In the genomic region with DNA sequence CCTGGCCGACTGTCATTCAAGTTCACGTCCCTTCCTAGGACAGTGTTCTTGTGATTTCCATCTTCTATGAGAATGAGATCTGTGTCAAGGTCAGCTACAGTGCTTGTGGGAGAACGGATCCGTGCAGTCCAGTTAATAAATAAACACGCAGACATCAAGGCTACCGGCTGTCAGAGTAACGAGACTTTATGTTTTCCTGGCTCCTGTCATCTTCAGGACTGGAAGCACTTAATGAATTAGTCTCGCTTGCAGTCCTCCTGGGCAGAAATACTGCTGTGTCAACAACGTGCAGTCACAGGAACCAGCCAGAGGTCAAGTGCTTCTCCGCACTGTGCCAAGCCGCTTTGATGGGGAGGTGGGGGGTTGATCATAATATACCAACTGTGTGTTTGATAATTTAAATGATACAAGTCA, we compare ENCODE assay signal across 10 mouse cellular contexts. TPM values are rescaled to one million over a fixed set of nuclear protein-coding genes. Genes with fewer than 3 reads are reported as not detected.
DNase-seq lines count a peak whose midpoint lies in the region; ATAC-seq and TF ChIP-seq lines count a peak whose summit lies in the region.
"Had no signal": no experiment of that assay in that cellular context is flagged by ENCODE, and none has a peak within 500 bp of the region (broad histone marks: within the 10 kb centered on the region; RNA-seq: fewer than 3 reads in every experiment).

No protein-coding gene starts in this region.

- H3K36me3 ChIP-seq in intestine, embryonic 14.5 days (ENCODE audit: control insufficient read depth, insufficient read depth, low read length): no peaks in the 10 kb centered on the region
- no peaks in the 10 kb centered on the region for H3K36me3 ChIP-seq in intestine, embryonic 16.5 days (ENCODE audit: control insufficient read depth, insufficient read depth, low read length)
- no peaks in the 10 kb centered on the region for H3K36me3 ChIP-seq in embryonic facial prominence, embryonic 14.5 days (ENCODE audit: control insufficient read depth, insufficient read depth, low read length)
- no peaks in the 10 kb centered on the region for H3K36me3 ChIP-seq in kidney, postnatal 0 days (ENCODE audit: insufficient read depth, low read length)
- no peaks in the 10 kb centered on the region for H3K36me3 ChIP-seq in midbrain, embryonic 16.5 days (ENCODE audit: control insufficient read depth, insufficient read depth, low read length)
- H3K36me3 ChIP-seq: limb, embryonic 15.5 days had no signal

- peak overlapping the region; percentile 34; the same call in 1 of the 2 replicates for H3K27ac ChIP-seq in intestine, embryonic 14.5 days (ENCODE audit: low read depth)
- H3K27ac ChIP-seq in intestine, embryonic 16.5 days (ENCODE audit: low read length): no peak overlapping the region
- no peak overlapping the region for H3K27ac ChIP-seq in embryonic facial prominence, embryonic 14.5 days (replicated peaks; ENCODE audit: low read depth, low read length)
- peak overlapping the region; percentile 48; the same call in 1 of the 2 replicates for H3K27ac ChIP-seq in kidney, postnatal 0 days
- 0 out of 2 replicates have a peak overlapping the region, but pooled peaks have one; percentile 60 for H3K27ac ChIP-seq in midbrain, embryonic 16.5 days (ENCODE audit: low read length)
- H3K27ac ChIP-seq: limb, embryonic 15.5 days had no signal

- H3K9ac ChIP-seq in intestine, embryonic 14.5 days (ENCODE audit: low read length): no peak overlapping the region
- no peak overlapping the region for H3K9ac ChIP-seq in intestine, embryonic 16.5 days (ENCODE audit: low read depth, low read length)
- H3K9ac ChIP-seq in embryonic facial prominence, embryonic 14.5 days (ENCODE audit: low read depth, low read length): no peak overlapping the region
- H3K9ac ChIP-seq in kidney, postnatal 0 days (ENCODE audit: low read depth, low read length): no peak overlapping the region
- H3K9ac ChIP-seq in midbrain, embryonic 16.5 days (ENCODE audit: low read depth, low read length): no peak overlapping the region
- H3K9ac ChIP-seq: limb, embryonic 15.5 days had no signal

- no peak for DNase-seq in intestine, embryonic 14.5 days (ENCODE audit: low spot score)
- DNase-seq in embryonic facial prominence, embryonic 14.5 days (ENCODE audit: low spot score): peak; percentile 53
- DNase-seq in kidney, postnatal 0 days (ENCODE audit: low spot score): peak; percentile 93
- no peak for DNase-seq in left cerebral cortex, adult 8-10 months (ENCODE audit: low spot score in 2 of 2)
- no peak for DNase-seq in urinary bladder, adult 18-20 months (ENCODE audit: low spot score in 2 of 2)
- DNase-seq: cerebellum, adult 2 months had no signal

- no peaks in the 10 kb centered on the region for H3K9me3 ChIP-seq in intestine, embryonic 14.5 days (ENCODE audit: control insufficient read depth, low read length)
- H3K9me3 ChIP-seq in intestine, embryonic 16.5 days (ENCODE audit: control insufficient read depth, low read length): 0 out of 2 replicates have a peak, but pooled peaks cover 2% of the 10 kb centered on the region
- H3K9me3 ChIP-seq in embryonic facial prominence, embryonic 14.5 days (ENCODE audit: control insufficient read depth, low read length): no peaks in the 10 kb centered on the region
- H3K9me3 ChIP-seq in kidney, postnatal 0 days (replicated peaks; ENCODE audit: low read length): no peaks in the 10 kb centered on the region
- no peaks in the 10 kb centered on the region for H3K9me3 ChIP-seq in midbrain, embryonic 16.5 days (replicated peaks; ENCODE audit: control insufficient read depth, low read length, poor library complexity, severe bottlenecking)
- H3K9me3 ChIP-seq: limb, embryonic 15.5 days had no signal

- H3K27me3 ChIP-seq in intestine, embryonic 14.5 days (replicated peaks; ENCODE audit: control insufficient read depth, insufficient read depth, low read length): no peaks in the 10 kb centered on the region
- H3K27me3 ChIP-seq in intestine, embryonic 16.5 days (replicated peaks; ENCODE audit: control insufficient read depth, insufficient read depth, low read length): no peaks in the 10 kb centered on the region
- H3K27me3 ChIP-seq in embryonic facial prominence, embryonic 14.5 days (replicated peaks; ENCODE audit: control insufficient read depth, insufficient read depth, low read length): no peaks in the 10 kb centered on the region
- H3K27me3 ChIP-seq in kidney, postnatal 0 days (ENCODE audit: insufficient read depth, low read length): peaks cover 2% of the 10 kb centered on the region; the same call in 1 of the 2 replicates
- no peaks in the 10 kb centered on the region for H3K27me3 ChIP-seq in midbrain, embryonic 16.5 days (ENCODE audit: control insufficient read depth, insufficient read depth, low read depth, low read length)
- H3K27me3 ChIP-seq: limb, embryonic 15.5 days had no signal

- WGBS in intestine, embryonic 14.5 days: 6% methylated on average over 11 of the region's 11 CpGs
- WGBS in intestine, embryonic 16.5 days: 5% methylated on average over 11 of the region's 11 CpGs
- WGBS in embryonic facial prominence, embryonic 14.5 days: 10% methylated on average over 11 of the region's 11 CpGs
- 1% methylated on average over 11 of the region's 11 CpGs for WGBS in kidney, postnatal 0 days
- WGBS in midbrain, embryonic 16.5 days: 6% methylated on average over 11 of the region's 11 CpGs

- H3K4me2 ChIP-seq in intestine, embryonic 14.5 days (ENCODE audit: low read length): no peak overlapping the region
- no peak overlapping the region for H3K4me2 ChIP-seq in intestine, embryonic 16.5 days (ENCODE audit: low read depth, low read length)
- no peak overlapping the region for H3K4me2 ChIP-seq in embryonic facial prominence, embryonic 14.5 days (ENCODE audit: low read depth, low read length)
- H3K4me2 ChIP-seq in kidney, postnatal 0 days (ENCODE audit: low read length): peak overlapping the region; percentile 21; the same call in 1 of the 2 replicates
- H3K4me2 ChIP-seq in midbrain, embryonic 16.5 days (ENCODE audit: low read length): peak overlapping the region; percentile 12; the same call in 1 of the 2 replicates
- H3K4me2 ChIP-seq: limb, embryonic 15.5 days had no signal

- peaks cover 25% of the 10 kb centered on the region for H3K4me1 ChIP-seq in intestine, embryonic 14.5 days (replicated peaks; ENCODE audit: control insufficient read depth, insufficient read depth, low read length)
- peaks cover 21% of the 10 kb centered on the region for H3K4me1 ChIP-seq in intestine, embryonic 16.5 days (ENCODE audit: control insufficient read depth, insufficient read depth, low read length)
- H3K4me1 ChIP-seq in embryonic facial prominence, embryonic 14.5 days (ENCODE audit: control insufficient read depth, insufficient read depth, low read length): peaks cover 21% of the 10 kb centered on the region
- peaks cover 10% of the 10 kb centered on the region for H3K4me1 ChIP-seq in kidney, postnatal 0 days (replicated peaks; ENCODE audit: insufficient read depth, low read length)
- peaks cover 32% of the 10 kb centered on the region for H3K4me1 ChIP-seq in midbrain, embryonic 16.5 days (ENCODE audit: control insufficient read depth, insufficient read depth, low read length)

- H3K4me3 ChIP-seq in intestine, embryonic 14.5 days (ENCODE audit: low read depth, low read length): no peak overlapping the region
- H3K4me3 ChIP-seq in intestine, embryonic 16.5 days (ENCODE audit: low read length): no peak overlapping the region
- H3K4me3 ChIP-seq in embryonic facial prominence, embryonic 14.5 days (ENCODE audit: low read depth, low read length): no peak overlapping the region
- H3K4me3 ChIP-seq in kidney, postnatal 0 days (replicated peaks; ENCODE audit: low read depth, low read length): no peak overlapping the region
- H3K4me3 ChIP-seq in midbrain, embryonic 16.5 days (ENCODE audit: low read depth, low read length): no peak overlapping the region
- H3K4me3 ChIP-seq: limb, embryonic 15.5 days had no signal

- no peak for TF ChIP-seq CTCF in kidney, postnatal 0 days (IDR thresholded peaks at IDR 0.05; ENCODE audit: low read depth)

- ATAC-seq in intestine, embryonic 14.5 days (replicated peaks; ENCODE audit: low FRiP score, low TSS enrichment, low read depth): no peak
- no peak for ATAC-seq in intestine, embryonic 16.5 days
- no peak for ATAC-seq in embryonic facial prominence, embryonic 14.5 days (ENCODE audit: low read depth)
- ATAC-seq in kidney, postnatal 0 days (replicated peaks; ENCODE audit: low FRiP score, low read depth): peak; percentile 85
- 0 out of 2 replicates have a peak, but pooled peaks have one; percentile 22 for ATAC-seq in midbrain, embryonic 16.5 days
- no peak for ATAC-seq in cerebellum, adult (ENCODE audit: insufficient number of reproducible peaks, low FRiP score, low TSS enrichment)

RNA-seq across cellular contexts. Expression of gene Fam163a, which starts 20.7 kb away (rescaled TPM):
- 7.8 and 9.8 TPM in 2 replicates for polyA plus RNA-seq in intestine, embryonic 14.5 days (2014; fragmentation: Nextera tagmentation; extraction: Ambion mirVana)
- polyA plus RNA-seq in intestine, embryonic 16.5 days (2015; fragmentation: Nextera tagmentation; extraction: Ambion mirVana): 4.3 and 4.4 TPM in 2 replicates
- 0.64 and 0.92 TPM in 2 replicates for polyA plus RNA-seq in embryonic facial prominence, embryonic 14.5 days (2014; fragmentation: Nextera tagmentation; extraction: Ambion mirVana)
- 0.63 and 0.94 TPM in 2 replicates for polyA plus RNA-seq in kidney, postnatal 0 days (2015; fragmentation: Nextera tagmentation; extraction: Ambion mirVana)
- polyA plus RNA-seq in midbrain, embryonic 16.5 days (2015; fragmentation: Nextera tagmentation; extraction: Ambion mirVana): 5.7 and 5.9 TPM in 2 replicates
- total RNA-seq in left cerebral cortex, adult 8-10 months (2022): 1 to 10 TPM; 6.9 to 8.0 (median 7.4) TPM

Comparison
In these comparisons a context has a peak if more than half of its experiments do, and no peak if none do; other contexts are left out.
1. H3K27ac ChIP-seq: peak in intestine, embryonic 14.5 days (single experiment), kidney, postnatal 0 days (single experiment) and midbrain, embryonic 16.5 days (single experiment); none in intestine, embryonic 16.5 days (single experiment) and embryonic facial prominence, embryonic 14.5 days (single experiment).
2. ATAC-seq: peak in kidney, postnatal 0 days (single experiment) and midbrain, embryonic 16.5 days (single experiment); none in intestine, embryonic 14.5 days (single experiment), intestine, embryonic 16.5 days (single experiment), embryonic facial prominence, embryonic 14.5 days (single experiment) and cerebellum, adult (single experiment).
3. DNase-seq: peak in embryonic facial prominence, embryonic 14.5 days (single experiment) and kidney, postnatal 0 days (single experiment); none in intestine, embryonic 14.5 days (single experiment), left cerebral cortex, adult 8-10 months (0 of 2) and urinary bladder, adult 18-20 months (0 of 2).
4. H3K4me2 ChIP-seq: peak in kidney, postnatal 0 days (single experiment) and midbrain, embryonic 16.5 days (single experiment); none in intestine, embryonic 14.5 days (single experiment), intestine, embryonic 16.5 days (single experiment) and embryonic facial prominence, embryonic 14.5 days (single experiment).